Mouse (Mus musculus) E14TG2a.4 (cell line): ENCODE results near the gene Btrc.
"Not testable (repeated sequence)": the region's sequence is repeated elsewhere in the genome, so short reads cannot be mapped to it uniquely, and the experiment has no call there.

Source experiments
- H3K27me3 ChIP-seq: 2 replicates; pipeline ENCODE4 v1.6.1; 2014; ENCODE audit warnings: low read length, control low read depth; ENCODE audit not compliant: insufficient read depth
- H3K36me3 ChIP-seq: 2 replicates; pipeline ENCODE4 v1.6.1; 2014; ENCODE audit warnings: low read length, control low read depth; ENCODE audit not compliant: insufficient read depth
- H3K4me1 ChIP-seq: replicated peaks from 2 replicates; pipeline ENCODE4 v1.6.1; 2014; ENCODE audit warnings: low read depth, low read length, control low read depth
- H3K4me3 ChIP-seq: replicated peaks from 2 replicates; pipeline ENCODE4 v1.5.1; 2014; ENCODE audit warnings: mild to moderate bottlenecking, low read length
- H3K9me3 ChIP-seq: 2 replicates; pipeline ENCODE4 v1.6.1; 2014; ENCODE audit warnings: low read length, control low read depth
- CTCF ChIP-seq: conservative IDR thresholded peaks from 2 replicates; pipeline ENCODE4 v1.5.1; 2014; ENCODE audit warnings: low read length
- NANOG ChIP-seq: IDR thresholded peaks from 2 replicates; pipeline ENCODE4 v1.6.1; 2014; ENCODE audit warnings: borderline replicate concordance, low read length, mixed read lengths
- POU5F1 ChIP-seq: IDR thresholded peaks from 2 replicates; pipeline ENCODE4 v1.6.1; 2014; ENCODE audit warnings: low read length, borderline replicate concordance

Btrc gene

GRCm38 (mm10) chr19:45537505-45537904 is 174.0 kb downstream of the Btrc start:
- Histone ChIP-seq H3K36me3 (no peaks in the 10 kb centered on the region), H3K4me3 (no peak overlapping the region), H3K27me3 (peaks cover 29% of the 10 kb centered on the region), H3K9me3 (peaks cover 5% of the 10 kb centered on the region), H3K4me1 (peaks cover 31% of the 10 kb centered on the region)
- no peak for TF ChIP-seq NANOG
- peak; percentile 74 for TF ChIP-seq CTCF

- TF ChIP-seq NANOG (no peak), CTCF (no peak), POU5F1 (no peak)
- Histone ChIP-seq H3K9me3 (no peaks in the 10 kb centered on the region), H3K27me3 (peaks cover 59% of the 10 kb centered on the region), H3K36me3 (no peaks in the 10 kb centered on the region), H3K4me1 (peaks cover 51% of the 10 kb centered on the region), H3K4me3 (peak overlapping the region; percentile 79)
Measured at GRCm38 (mm10) chr19:45540657-45541408, 177.3 kb downstream of the Btrc start.

DNA sequence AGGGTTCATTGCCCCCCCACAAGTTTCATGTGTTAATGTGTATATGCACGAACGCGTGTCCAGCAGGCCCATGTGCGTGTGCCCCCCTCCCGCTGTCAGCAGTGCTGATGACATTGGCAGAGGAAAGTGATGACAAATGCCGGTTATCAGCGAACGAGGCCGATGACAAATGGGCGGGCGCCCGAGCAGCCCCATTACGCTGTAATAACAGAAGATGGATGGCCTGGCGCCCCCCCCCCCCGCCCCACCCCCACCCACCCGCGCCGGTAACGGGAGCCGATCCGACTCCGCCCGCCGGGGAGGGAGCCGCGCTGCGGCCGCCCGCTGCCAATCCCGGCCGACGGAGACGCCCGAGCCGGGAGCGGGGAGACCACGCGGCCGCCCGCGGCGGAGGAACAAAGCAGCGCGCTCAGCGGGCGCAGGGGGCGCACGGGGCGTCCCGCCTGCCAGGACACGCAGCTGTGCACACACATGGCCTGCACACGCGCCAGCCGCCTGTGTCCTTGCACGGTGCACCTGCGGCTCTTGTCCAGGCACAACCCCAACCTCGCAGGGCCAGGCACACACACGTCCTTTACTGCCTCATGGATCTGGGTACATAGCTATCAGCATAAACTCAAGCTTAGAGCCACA is 178.0 kb downstream of the Btrc start:
- Histone ChIP-seq H3K36me3 (no peaks in the 10 kb centered on the region), H3K9me3 (no peaks in the 10 kb centered on the region), H3K27me3 (peaks cover 64% of the 10 kb centered on the region), H3K4me3 (peak overlapping the region; percentile 79), H3K4me1 (peaks cover 57% of the 10 kb centered on the region)
- TF ChIP-seq POU5F1: no peak
- no peak for TF ChIP-seq NANOG
- no peak for TF ChIP-seq CTCF

GRCm38 (mm10) chr19:45542061-45542460 is 178.5 kb downstream of the Btrc start:
- Histone ChIP-seq H3K9me3 (no peaks in the 10 kb centered on the region), H3K4me3 (peak overlapping the region; percentile 79), H3K36me3 (no peaks in the 10 kb centered on the region), H3K27me3 (peaks cover 67% of the 10 kb centered on the region), H3K4me1 (peaks cover 57% of the 10 kb centered on the region)
- TF ChIP-seq CTCF: no peak
- no peak for TF ChIP-seq POU5F1
- no peak for TF ChIP-seq NANOG

DNA sequence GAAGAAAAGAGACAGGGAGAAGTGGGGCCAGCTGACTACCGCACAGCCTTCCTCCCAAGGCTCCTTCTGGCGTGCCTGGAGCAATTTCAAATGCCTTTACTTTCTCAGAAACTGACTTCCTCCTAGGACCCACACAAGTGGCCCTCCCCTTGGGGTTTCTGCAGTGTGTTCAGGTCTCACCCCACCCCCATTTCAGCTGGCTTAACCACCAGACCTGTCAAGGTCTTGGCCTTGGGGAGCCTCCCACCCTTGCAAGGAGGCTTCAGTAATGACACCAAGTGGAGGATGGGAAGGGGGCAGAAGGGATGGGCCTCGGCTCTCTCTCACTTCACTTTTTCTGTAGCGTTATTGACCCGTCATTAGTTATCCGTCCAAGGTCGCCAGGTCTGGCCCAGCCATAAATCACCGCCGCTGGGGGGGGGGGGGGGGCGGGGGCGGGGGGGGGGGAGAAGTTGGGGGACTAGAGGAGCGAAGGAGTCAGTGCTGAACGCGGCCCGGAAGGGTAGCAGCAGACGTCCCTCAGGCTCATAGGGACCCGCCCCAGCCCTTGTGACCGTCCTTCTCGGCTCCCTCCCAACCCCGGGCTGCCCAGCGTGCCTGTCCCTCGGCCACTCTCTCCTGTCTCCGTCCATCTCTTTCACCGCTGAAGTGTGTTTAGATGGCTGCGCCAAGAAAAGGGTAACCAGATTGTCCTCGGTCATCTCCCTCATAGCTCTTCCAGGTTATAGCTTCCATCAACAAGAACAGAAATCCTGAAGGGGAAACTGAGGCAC is 180.8 kb downstream of the Btrc start:
- H3K9me3 ChIP-seq: no peaks in the 10 kb centered on the region
- H3K36me3 ChIP-seq: no peaks in the 10 kb centered on the region
- H3K4me1 ChIP-seq: peaks cover 62% of the 10 kb centered on the region
- no peak for TF ChIP-seq NANOG
- no peak for TF ChIP-seq POU5F1
- TF ChIP-seq CTCF: no peak
- H3K27me3 ChIP-seq: peaks cover 81% of the 10 kb centered on the region
- H3K4me3 ChIP-seq: peak overlapping the region; percentile 70

- Histone ChIP-seq H3K4me3 (peak overlapping the region; percentile 70), H3K36me3 (no peaks in the 10 kb centered on the region), H3K27me3 (peaks cover 84% of the 10 kb centered on the region), H3K4me1 (peaks cover 63% of the 10 kb centered on the region), H3K9me3 (no peaks in the 10 kb centered on the region)
- TF ChIP-seq CTCF (peak; percentile 23; the same call in 1 of the 2 replicates), POU5F1 (no peak), NANOG (no peak)
Measured at GRCm38 (mm10) chr19:45544925-45545321, 181.4 kb downstream of the Btrc start.

- Histone ChIP-seq H3K36me3 (peaks cover 13% of the 10 kb centered on the region), H3K27me3 (peaks cover 55% of the 10 kb centered on the region), H3K4me1 (peaks cover 59% of the 10 kb centered on the region)
- H3K9me3 ChIP-seq, H3K4me3 ChIP-seq: not testable (repeated sequence)
Measured at GRCm38 (mm10) chr19:45548196-45548595, 184.7 kb downstream of the Btrc start.

DNA sequence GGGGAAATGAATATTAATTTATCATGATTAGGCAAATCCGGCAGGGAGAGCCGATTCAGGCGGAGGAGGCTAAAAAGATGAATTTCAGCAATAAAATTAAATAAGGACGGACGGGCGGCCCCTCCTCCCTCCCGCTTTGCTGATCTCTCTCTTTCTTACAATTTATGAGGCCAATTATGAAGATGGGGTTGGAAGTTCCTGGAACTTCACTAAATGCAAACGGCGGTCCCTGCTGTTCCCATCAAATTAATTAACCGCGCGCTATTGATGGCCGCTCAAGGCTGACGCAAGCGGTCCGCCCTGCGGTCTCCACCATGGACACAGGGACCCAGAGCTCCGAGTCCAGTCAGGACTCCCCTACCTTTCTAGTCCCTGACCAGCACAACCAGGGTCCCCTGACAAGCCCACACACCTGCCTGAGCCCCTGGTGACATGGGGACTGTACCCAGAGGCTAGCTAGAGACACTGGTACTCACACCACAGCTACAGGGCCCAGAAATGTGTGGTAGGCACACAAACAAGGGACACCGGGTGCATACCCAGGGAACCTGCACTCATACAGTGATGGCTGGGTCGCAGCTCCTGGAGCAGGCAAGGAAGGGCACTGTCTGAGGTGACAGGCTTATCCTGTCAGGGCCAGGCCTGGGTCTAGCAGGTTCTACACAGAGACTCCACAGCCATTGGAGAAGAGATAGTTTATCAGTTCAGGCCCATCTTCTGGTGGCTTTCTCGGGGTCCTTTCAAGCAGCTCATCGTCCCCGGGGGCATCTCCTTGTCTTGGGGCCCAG is 185.8 kb downstream of the Btrc start:
- Histone ChIP-seq H3K36me3 (peaks cover 25% of the 10 kb centered on the region), H3K27me3 (peaks cover 46% of the 10 kb centered on the region), H3K4me3 (peak overlapping the region; percentile 69), H3K9me3 (no peaks in the 10 kb centered on the region), H3K4me1 (peaks cover 61% of the 10 kb centered on the region)
- TF ChIP-seq NANOG (no peak), POU5F1 (no peak), CTCF (no peak)
